Mouse (Mus musculus) forebrain, postnatal 0 days (tissue): ENCODE measurements at regions not wholly inside any gene's neighbourhood (a gene's known extent, or its start where the extent isn't known, plus 50 kb on each side); places are given as distances from the start of the nearest gene placed in this dataset.
A peak's percentile ranks its signal among the peaks of the same experiment; 100 is the strongest.

Source experiments
- ATAC-seq: fragments of 200-750 bp; cut with Nextera tagmentation; 2 replicates; pipeline ENCODE4 v1.8.0; 2017; ENCODE audit warnings: mild to moderate bottlenecking, moderate library complexity
- DNase-seq: peaks from one replicate; pipeline ENCODE4 v3.0.0-alpha.2; 2015
- H3K27ac ChIP-seq: fragments of 300-500 bp; sonication (generic); 2 replicates; pipeline ENCODE4 v1.5.1; 2014; ENCODE audit warnings: low read depth, mild to moderate bottlenecking, antibody characterized with exemption, low read length, moderate library complexity, mixed read lengths
- H3K27me3 ChIP-seq: fragments of 300-500 bp; sonication (generic); 2 replicates; pipeline ENCODE4 v1.6.1; 2014; ENCODE audit warnings: mild to moderate bottlenecking, low read length, mixed read lengths; ENCODE audit not compliant: insufficient read depth
- H3K36me3 ChIP-seq: fragments of 300-500 bp; sonication (generic); 2 replicates; pipeline ENCODE4 v1.6.1; 2014; ENCODE audit warnings: mild to moderate bottlenecking, moderate library complexity; ENCODE audit not compliant: insufficient read depth
- H3K4me1 ChIP-seq: fragments of 300-500 bp; sonication (generic); 2 replicates; pipeline ENCODE4 v1.6.1; 2014; ENCODE audit warnings: antibody characterized with exemption; ENCODE audit not compliant: insufficient read depth
- H3K4me2 ChIP-seq: fragments of 300-500 bp; sonication (generic); 2 replicates; pipeline ENCODE4 v1.6.1; 2014; ENCODE audit warnings: low read depth, mild to moderate bottlenecking, moderate library complexity
- H3K4me3 ChIP-seq: fragments of 300-500 bp; sonication (generic); 2 replicates; pipeline ENCODE4 v1.5.1; 2014; ENCODE audit warnings: low read depth, low read length, mixed read lengths
- H3K9ac ChIP-seq: fragments of 300-500 bp; sonication (generic); 2 replicates; pipeline ENCODE4 v1.6.1; 2014; ENCODE audit warnings: mild to moderate bottlenecking
- H3K9me3 ChIP-seq: fragments of 300-500 bp; sonication (generic); 2 replicates; pipeline ENCODE4 v1.6.1; 2016; ENCODE audit warnings: low read length
- CTCF ChIP-seq: sonication (generic); IDR thresholded peaks from 2 replicates; pipeline ENCODE4 v1.5.1; 2016; ENCODE audit warnings: antibody characterized with exemption, control low read depth, low read depth
- WGBS: fragments of 180-500 bp; shearing (Covaris S2); extraction: QIAGEN DNeasy Blood & Tissue Kit; methylation state at CpG from one replicate; pipeline ENCODE4 v1.1.7; 2014; 5-methylcytosine and 5-hydroxymethylcytosine counted together

DNA sequence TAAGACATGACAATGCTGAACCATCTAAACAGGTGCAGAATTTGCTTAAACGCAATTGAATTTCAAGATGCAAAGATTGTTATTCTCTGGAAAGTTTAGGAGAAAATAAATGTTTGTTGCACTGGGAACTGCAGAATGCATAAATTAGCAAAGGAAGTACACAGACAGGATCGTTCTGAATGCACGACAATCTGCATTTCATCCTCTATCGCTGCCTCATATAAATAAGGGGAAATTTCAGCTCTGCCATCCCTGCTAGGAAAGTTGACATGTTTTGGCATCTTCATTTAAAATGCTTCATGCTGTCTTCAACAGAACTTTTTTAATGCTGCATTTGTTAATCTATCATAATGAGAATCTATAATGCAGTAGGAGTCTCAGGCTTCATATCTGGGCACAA, 137.6 kb downstream of the Med10 start:
- peaks cover 6% of the 10 kb centered on the region; the same call in 1 of the 2 replicates for H3K4me1 ChIP-seq
- TF ChIP-seq CTCF = no peak
- H3K9me3 ChIP-seq = no peaks in the 10 kb centered on the region
- H3K4me3 ChIP-seq = no peak overlapping the region
- ATAC-seq = peak; percentile 64
- no peak for DNase-seq
- no peak overlapping the region for H3K9ac ChIP-seq
- no peaks in the 10 kb centered on the region for H3K27me3 ChIP-seq
- H3K27ac ChIP-seq = peak overlapping the region; percentile 67
- H3K4me2 ChIP-seq = no peak overlapping the region
- H3K36me3 ChIP-seq = no peaks in the 10 kb centered on the region
- WGBS = 43% methylated on average over 4 of the region's 4 CpGs

DNA sequence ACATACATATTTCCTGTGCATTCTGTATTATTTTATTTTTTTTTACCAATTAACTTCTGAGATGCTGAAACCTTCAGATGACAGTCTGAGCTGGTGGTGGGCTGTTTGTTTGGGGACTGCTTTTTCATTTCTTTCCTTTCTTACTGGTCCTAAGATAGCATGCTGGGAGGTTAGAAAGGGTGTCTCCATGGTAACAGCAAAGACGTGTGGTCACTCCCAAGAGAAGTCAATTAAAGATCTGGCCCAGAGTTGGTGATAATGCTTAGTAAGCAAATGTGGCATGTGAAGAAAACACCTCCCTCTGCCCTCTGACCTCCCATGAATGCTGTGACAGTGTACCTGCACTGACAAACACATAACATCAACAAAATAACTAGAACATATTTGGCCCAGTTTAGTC, 142.5 kb downstream of the Med10 start:
- 8% methylated on average over 1 of the region's 1 CpGs for WGBS
- Histone ChIP-seq H3K36me3 (no peaks in the 10 kb centered on the region), H3K9me3 (no peaks in the 10 kb centered on the region), H3K9ac (no peak overlapping the region), H3K4me1 (peaks cover 13% of the 10 kb centered on the region; the same call in 1 of the 2 replicates), H3K4me3 (no peak overlapping the region), H3K27ac (no peak overlapping the region), H3K4me2 (no peak overlapping the region), H3K27me3 (no peaks in the 10 kb centered on the region)
- no peak for ATAC-seq
- no peak for DNase-seq
- TF ChIP-seq CTCF = no peak

DNA sequence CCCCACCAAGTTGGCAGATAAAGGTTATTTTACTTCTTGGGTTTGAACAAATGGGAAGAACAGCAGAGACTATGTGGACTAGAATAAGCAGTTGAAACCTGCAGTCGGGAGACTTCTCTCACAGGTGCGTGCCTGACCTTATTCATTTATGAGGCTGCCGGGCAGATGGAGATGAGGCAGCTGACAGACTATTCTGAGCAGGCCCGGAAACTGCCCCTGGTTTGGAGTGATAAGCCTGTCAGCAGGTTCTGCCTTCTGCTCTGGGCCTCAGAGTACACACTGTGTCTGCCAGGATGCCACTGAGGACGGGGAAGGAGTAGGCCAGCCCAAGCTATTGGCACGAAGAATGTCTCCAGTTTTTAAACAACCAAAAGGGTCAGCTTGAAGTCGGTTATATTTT, 144.4 kb downstream of the Med10 start:
- H3K27ac ChIP-seq = 0 out of 2 replicates have a peak overlapping the region, but pooled peaks have one; percentile 3
- ATAC-seq (peak; percentile 66), DNase-seq (no peak)
- 59% methylated on average over 7 of the region's 7 CpGs for WGBS
- TF ChIP-seq CTCF = no peak
- H3K36me3 ChIP-seq = no peaks in the 10 kb centered on the region
- peaks cover 10% of the 10 kb centered on the region; the same call in 1 of the 2 replicates for H3K4me1 ChIP-seq
- no peaks in the 10 kb centered on the region for H3K9me3 ChIP-seq
- no peaks in the 10 kb centered on the region for H3K27me3 ChIP-seq
- H3K4me3 ChIP-seq = no peak overlapping the region
- no peak overlapping the region for H3K9ac ChIP-seq
- no peak overlapping the region for H3K4me2 ChIP-seq

DNA sequence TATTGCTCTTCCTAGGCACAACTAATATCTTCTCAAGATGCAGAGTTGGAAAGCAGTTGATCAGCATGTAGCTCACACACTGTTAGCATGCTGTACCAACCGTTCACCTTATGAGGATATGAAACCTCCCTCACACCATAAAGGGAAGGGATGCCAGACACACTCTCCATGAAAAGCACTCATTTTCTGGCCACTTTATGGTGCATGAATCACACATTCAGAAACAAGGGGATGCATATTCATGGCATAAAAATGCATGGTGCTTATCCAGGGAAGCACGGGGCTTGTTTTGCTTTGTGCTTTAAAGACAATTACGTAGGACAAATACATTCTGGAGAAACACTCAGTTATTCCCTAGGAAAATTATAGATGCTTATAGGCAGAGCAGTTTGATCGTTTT, 149.9 kb downstream of the Med10 start:
- H3K4me3 ChIP-seq = no peak overlapping the region
- no peak overlapping the region for H3K27ac ChIP-seq
- H3K27me3 ChIP-seq = no peaks in the 10 kb centered on the region
- DNase-seq (peak; percentile 36), ATAC-seq (peak; percentile 53; the same call in 1 of the 2 replicates)
- H3K9ac ChIP-seq = no peak overlapping the region
- 51% methylated on average over 4 of the region's 4 CpGs for WGBS
- no peaks in the 10 kb centered on the region for H3K36me3 ChIP-seq
- H3K4me1 ChIP-seq = 0 out of 2 replicates have a peak, but pooled peaks cover 1% of the 10 kb centered on the region
- H3K9me3 ChIP-seq = no peaks in the 10 kb centered on the region
- no peak overlapping the region for H3K4me2 ChIP-seq
- no peak for TF ChIP-seq CTCF

DNA sequence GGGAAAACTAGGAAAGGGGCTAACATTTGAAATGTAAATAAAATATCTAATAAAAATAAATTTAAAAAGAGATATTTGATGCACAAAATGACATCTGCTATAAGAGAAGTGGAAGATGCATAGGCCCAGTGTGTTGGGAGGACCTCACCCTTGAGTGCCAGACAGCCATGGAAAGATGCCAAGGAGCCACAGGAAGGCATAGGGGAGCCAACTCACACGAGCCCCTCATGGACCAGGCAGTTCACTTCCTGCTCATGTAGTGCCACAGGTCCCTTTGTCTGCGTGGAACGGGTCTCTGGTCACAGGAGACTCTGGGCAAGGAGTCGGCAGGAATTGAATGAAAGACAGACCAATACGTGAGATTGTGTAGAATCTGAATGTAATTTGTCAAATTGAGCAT, 152.0 kb downstream of the Med10 start:
- TF ChIP-seq CTCF = no peak
- Histone ChIP-seq H3K27ac (no peak overlapping the region), H3K27me3 (no peaks in the 10 kb centered on the region), H3K9ac (no peak overlapping the region), H3K4me1 (no peaks in the 10 kb centered on the region), H3K4me3 (no peak overlapping the region), H3K9me3 (no peaks in the 10 kb centered on the region), H3K4me2 (no peak overlapping the region), H3K36me3 (no peaks in the 10 kb centered on the region)
- WGBS = 51% methylated on average over 5 of the region's 5 CpGs
- DNase-seq = no peak
- ATAC-seq = no peak

DNA sequence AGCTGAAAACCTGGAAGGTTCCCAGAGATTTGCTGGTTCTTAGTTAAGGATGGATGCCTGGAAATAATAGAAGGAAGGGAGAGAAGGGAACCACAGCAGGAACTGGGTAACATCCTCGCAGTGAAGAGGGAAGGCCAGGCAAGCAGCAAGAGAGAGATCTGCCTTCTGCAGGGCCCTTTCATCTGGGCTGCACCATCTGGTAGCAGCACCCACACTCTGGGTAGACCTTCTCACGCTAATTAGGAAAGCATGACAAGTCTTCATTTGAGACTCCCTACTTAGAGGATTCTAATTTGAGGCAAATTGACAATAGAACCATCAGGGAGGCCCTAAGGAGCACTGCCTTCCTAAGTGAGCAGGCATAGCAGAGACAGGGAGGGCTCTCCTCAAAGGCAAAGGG, 153.3 kb downstream of the Med10 start:
- no peaks in the 10 kb centered on the region for H3K36me3 ChIP-seq
- H3K4me3 ChIP-seq = no peak overlapping the region
- no peak overlapping the region for H3K4me2 ChIP-seq
- no peaks in the 10 kb centered on the region for H3K4me1 ChIP-seq
- no peaks in the 10 kb centered on the region for H3K9me3 ChIP-seq
- WGBS = 26% methylated on average over 2 of the region's 2 CpGs
- H3K27me3 ChIP-seq = no peaks in the 10 kb centered on the region
- H3K9ac ChIP-seq = no peak overlapping the region
- DNase-seq (no peak), ATAC-seq (0 out of 2 replicates have a peak, but pooled peaks have one; percentile 14)
- H3K27ac ChIP-seq = no peak overlapping the region
- no peak for TF ChIP-seq CTCF

DNA sequence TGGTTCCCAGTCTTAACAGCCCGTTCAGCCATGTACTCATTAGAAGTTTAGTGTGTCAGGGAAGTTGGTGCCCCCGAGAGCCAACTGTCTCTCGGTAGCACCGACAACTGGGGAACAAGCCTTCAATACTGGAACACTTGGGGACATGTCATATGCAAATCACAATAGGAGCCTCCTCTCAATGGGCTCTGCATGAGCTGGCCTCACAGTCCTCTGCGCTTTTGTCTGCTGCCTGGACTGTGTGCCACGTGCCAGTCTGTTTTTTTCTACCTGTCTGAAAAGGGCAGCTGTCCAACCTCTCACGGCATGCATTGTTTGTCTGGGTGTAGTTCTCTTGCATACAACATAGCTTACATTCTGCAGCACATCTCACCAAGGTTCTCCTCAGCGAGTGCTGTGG, 161.7 kb downstream of the Med10 start:
- no peak overlapping the region for H3K27ac ChIP-seq
- H3K9ac ChIP-seq = no peak overlapping the region
- ATAC-seq (0 out of 2 replicates have a peak, but pooled peaks have one; percentile 12), DNase-seq (no peak)
- H3K36me3 ChIP-seq = no peaks in the 10 kb centered on the region
- H3K9me3 ChIP-seq = no peaks in the 10 kb centered on the region
- H3K27me3 ChIP-seq = no peaks in the 10 kb centered on the region
- 34% methylated on average over 8 of the region's 8 CpGs for WGBS
- H3K4me2 ChIP-seq = no peak overlapping the region
- no peak overlapping the region for H3K4me3 ChIP-seq
- no peaks in the 10 kb centered on the region for H3K4me1 ChIP-seq
- TF ChIP-seq CTCF = no peak
